Mouse (Mus musculus) adrenal gland, postnatal 0 days (tissue): Measurements from ENCODE around the gene Golt1a. TPM values are rescaled to one million over a fixed set of nuclear protein-coding genes. Genes with fewer than 3 reads are reported as not detected.

ENCODE experiments used
- polyA plus RNA-seq: library from polyadenylated mRNA; unstranded; fragments of >200 nt; fragmentation: Nextera tagmentation; extraction: Ambion mirVana; gene quantifications from 2 replicates; pipeline ENCODE4 v1.2.1, GENCODE M21; 2015

Gene Golt1a
- polyA plus RNA-seq: 1.2 and 1.8 TPM in 2 replicates

DNA sequence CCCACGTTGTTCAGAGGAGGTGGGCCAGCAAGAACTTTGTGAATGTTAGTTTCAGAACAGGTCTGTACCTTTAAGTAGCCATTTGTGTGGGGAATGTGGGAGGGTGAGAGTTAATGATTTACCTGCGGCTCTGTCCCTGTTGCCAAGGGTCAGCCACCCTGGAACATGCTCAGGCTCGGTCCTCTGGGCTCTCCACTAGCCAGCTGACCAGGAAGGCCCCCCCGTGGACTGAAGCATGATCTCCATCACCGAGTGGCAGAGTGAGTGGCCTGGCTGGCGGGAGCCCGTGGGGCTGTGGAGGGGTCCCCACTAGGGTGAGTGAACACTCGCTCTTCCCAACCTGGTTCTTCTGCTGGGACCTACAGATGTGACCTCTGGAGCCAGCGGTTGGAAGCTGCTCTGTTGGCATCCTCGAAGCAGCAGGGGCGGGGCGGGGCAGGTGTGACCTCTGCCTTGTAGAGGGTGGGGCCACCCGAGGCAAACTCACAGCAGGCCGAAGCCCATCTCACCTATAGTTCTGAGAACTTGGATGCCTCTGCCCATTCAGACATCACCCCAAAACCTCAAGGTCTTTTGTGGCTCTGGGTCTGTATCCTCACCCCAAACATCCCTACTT lies at the start of gene Golt1a:
TSS of gene Golt1a (plus strand) at position 149 of the 616 bp plus-strand sequence.

GRCm38 (mm10) chr1:133321267-133321925 lies 11.8 kb downstream of the Golt1a start, which contains the start of gene Kiss1:
Kiss1 (plus strand) TSS chr1:133321875.

DNA sequence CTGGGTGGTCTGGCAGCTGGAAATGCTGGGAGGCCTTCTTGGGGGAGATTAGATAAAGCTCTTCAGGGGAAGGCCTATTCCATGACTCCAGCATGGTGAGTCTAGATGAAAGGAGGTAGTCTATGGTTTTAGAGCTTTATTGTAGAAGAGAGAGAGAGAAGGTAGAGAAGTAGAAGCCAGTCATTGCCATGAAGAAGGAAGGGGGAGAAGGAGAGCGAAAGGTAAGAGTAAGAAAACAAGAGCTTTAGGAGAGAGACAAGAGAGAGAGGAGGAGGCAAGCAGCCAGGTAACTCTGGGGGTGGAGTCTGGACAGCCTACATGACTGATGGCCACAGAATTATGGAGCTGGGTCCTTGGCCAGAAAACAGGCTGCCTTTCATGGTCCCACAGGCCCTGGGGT lies 40.6 kb downstream of the Golt1a start, which contains the start of gene Ren1:
TSS of gene Ren1 (plus strand) at position 301 of the 400 bp plus-strand sequence.

GRCm38 (mm10) chr1:133363276-133364021 lies 53.8 kb downstream of the Golt1a start, which contains the start of gene Etnk2:
Etnk2 (plus strand) TSS chr1:133363572.

Other genes with a start within 250 kb of the Golt1a start
- gene Ppp1r15b, start 178.7 kb upstream of the Golt1a start, polyA plus RNA-seq: 15.0 and 16.4 TPM in 2 replicates
- 5.8 and 11.5 TPM in 2 replicates for gene Plekha6, start 145.6 kb upstream of the Golt1a start, polyA plus RNA-seq
- gene Kiss1, start 12.1 kb downstream of the Golt1a start, polyA plus RNA-seq: not detected in 2 replicates
- 13.7 and 16.1 TPM in 2 replicates for gene Ren1, start 40.7 kb downstream of the Golt1a start, polyA plus RNA-seq
- gene Etnk2, start 53.8 kb downstream of the Golt1a start, polyA plus RNA-seq: 6.1 and 10.6 TPM in 2 replicates
- 3.3 and 4.8 TPM in 2 replicates for gene Sox13, start 114.6 kb downstream of the Golt1a start, polyA plus RNA-seq